Mouse (Mus musculus): ENCODE results near the gene Abcc6. TPM values are rescaled to one million over a fixed set of nuclear protein-coding genes. Genes with fewer than 3 reads are reported as not detected.

The Abcc6 gene
- 0.03 TPM in 1 of 2 replicates, not detected in the other for polyA plus RNA-seq (2012; ENCODE audit: low replicate concordance)

GRCm38 (mm10) chr7:46030145-46030488 is at the start of gene Abcc6:
Gene Abcc6, minus strand, starts transcription at chr7:46030302.

GRCm38 (mm10) chr7:46033109-46033869 is 3.2 kb upstream of the Abcc6 start, which contains the start of gene Nomo1:
Gene Nomo1, plus strand, starts transcription at chr7:46033698.

GRCm38 (mm10) chr7:45923762-45924428 is 106.2 kb downstream of the Abcc6 start, which contains the start of gene Ccdc114:
Gene Ccdc114, plus strand, starts transcription at chr7:45924072.

GRCm38 (mm10) chr7:45921242-45921621 is 108.9 kb downstream of the Abcc6 start, which contains the start of gene Emp3:
Gene Emp3, minus strand, starts transcription at chr7:45921404.

Other genes starting within 250 kb of the Abcc6 start
- 0.23 and 0.87 TPM in 2 replicates for gene Lmtk3, start 246.6 kb downstream of the Abcc6 start, polyA plus RNA-seq (2012; ENCODE audit: low replicate concordance)
- gene Sult2b1, start 245.6 kb downstream of the Abcc6 start, polyA plus RNA-seq (2012; ENCODE audit: low replicate concordance) = not detected in 2 replicates
- gene Cyth2, start 215.7 kb downstream of the Abcc6 start, polyA plus RNA-seq (2012; ENCODE audit: low replicate concordance) = 111 and 339 TPM in 2 replicates
- gene Kcnj14, start 205.5 kb downstream of the Abcc6 start, polyA plus RNA-seq (2012; ENCODE audit: low replicate concordance) = 0.52 and 0.74 TPM in 2 replicates
- 35.1 and 38.4 TPM in 2 replicates for gene Grwd1, start 199.4 kb downstream of the Abcc6 start, polyA plus RNA-seq (2012; ENCODE audit: low replicate concordance)
- 924 and 1,158 TPM in 2 replicates for gene Kdelr1, start 157.5 kb downstream of the Abcc6 start, polyA plus RNA-seq (2012; ENCODE audit: low replicate concordance)
- gene Grin2d, start 151.9 kb downstream of the Abcc6 start, polyA plus RNA-seq (2012; ENCODE audit: low replicate concordance) = 0.38 and 0.52 TPM in 2 replicates
- gene Syngr4, start 133.6 kb downstream of the Abcc6 start, polyA plus RNA-seq (2012; ENCODE audit: low replicate concordance) = 1.0 and 3.0 TPM in 2 replicates
- 14.5 and 32.3 TPM in 2 replicates for gene Tmem143, start 133.4 kb downstream of the Abcc6 start, polyA plus RNA-seq (2012; ENCODE audit: low replicate concordance)
- 44.3 and 105 TPM in 2 replicates for gene Emp3, start 108.9 kb downstream of the Abcc6 start, polyA plus RNA-seq (2012; ENCODE audit: low replicate concordance)
- 0.83 and 1.0 TPM in 2 replicates for gene Ccdc114, start 106.2 kb downstream of the Abcc6 start, polyA plus RNA-seq (2012; ENCODE audit: low replicate concordance)
- 106 and 111 TPM in 2 replicates for gene Nomo1, start 3.4 kb upstream of the Abcc6 start, polyA plus RNA-seq (2012; ENCODE audit: low replicate concordance)
- not detected in 2 replicates for gene Kcnj11, start 70.5 kb upstream of the Abcc6 start, polyA plus RNA-seq (2012; ENCODE audit: low replicate concordance)
- not detected in 2 replicates for gene Abcc8, start 149.7 kb upstream of the Abcc6 start, polyA plus RNA-seq (2012; ENCODE audit: low replicate concordance)
- gene Ush1c, start 208.2 kb upstream of the Abcc6 start, polyA plus RNA-seq (2012; ENCODE audit: low replicate concordance) = not detected in 2 replicates
- gene Otog, start 210.7 kb upstream of the Abcc6 start, polyA plus RNA-seq (2012; ENCODE audit: low replicate concordance) = not detected in 2 replicates

Measured in leukemia stem cell, adult 10-12 weeks (primary cell).